Mouse (Mus musculus) liver, adult 2 months (tissue): ENCODE data around the gene Emilin3. TPM values are rescaled to one million over a fixed set of nuclear protein-coding genes. Genes with fewer than 3 reads are reported as not detected.

Experiments
- DNase-seq: peaks from one replicate; pipeline ENCODE4 v3.0.0-alpha.2; 2011; ENCODE audit warnings: low read depth, low spot score; ENCODE audit errors: extremely low read depth
- H3K27ac ChIP-seq: fragments of 200-500 bp; replicated peaks from 2 replicates; pipeline ENCODE4 v1.5.1; 2012; ENCODE audit warnings: low read depth, mild to moderate bottlenecking, control low read depth, inconsistent platforms, low read length; ENCODE audit not compliant: insufficient read depth
- H3K27me3 ChIP-seq: fragments of 200-500 bp; 2 replicates; pipeline ENCODE4 v1.6.1; 2012; ENCODE audit warnings: mild to moderate bottlenecking, moderate library complexity, low read length, inconsistent platforms; ENCODE audit not compliant: control insufficient read depth, insufficient read depth
- H3K36me3 ChIP-seq: fragments of 200-500 bp; 2 replicates; pipeline ENCODE4 v1.6.1; 2012; ENCODE audit warnings: low read length, inconsistent platforms; ENCODE audit not compliant: control insufficient read depth, insufficient read depth
- H3K4me1 ChIP-seq: fragments of 200-500 bp; 2 replicates; pipeline ENCODE4 v1.6.1; 2011; ENCODE audit warnings: low read length; ENCODE audit not compliant: control insufficient read depth, insufficient read depth
- H3K4me3 ChIP-seq: fragments of 200-500 bp; 2 replicates; pipeline ENCODE4 v1.5.1; 2011; ENCODE audit warnings: low read depth, mild to moderate bottlenecking, control low read depth, low read length, moderate library complexity; ENCODE audit not compliant: insufficient read depth
- H3K79me2 ChIP-seq: fragments of 200-500 bp; 2 replicates; pipeline ENCODE4 v1.6.1; 2012; ENCODE audit warnings: inconsistent platforms, mild to moderate bottlenecking, low read length, moderate library complexity; ENCODE audit not compliant: control insufficient read depth, insufficient read depth
- H3K9ac ChIP-seq: fragments of 200-500 bp; 2 replicates; pipeline ENCODE4 v1.6.1; 2012; ENCODE audit warnings: low read depth, mild to moderate bottlenecking, control low read depth, inconsistent platforms, low read length
- CTCF ChIP-seq: fragments of 200-500 bp; IDR thresholded peaks from 2 replicates; pipeline ENCODE4 v1.5.1; 2011; ENCODE audit warnings: low read depth, low read length, control low read depth
- POLR2A ChIP-seq: fragments of 200-500 bp; IDR thresholded peaks from 2 replicates; pipeline ENCODE4 v1.6.1; 2011; ENCODE audit warnings: low read length, control low read depth; ENCODE audit not compliant: insufficient read depth; ENCODE audit errors: extremely low read depth
- whole genome bisulfite sequencing: fragments of 180-500 bp; shearing (Covaris S2); methylation state at CpG from one replicate; pipeline ENCODE4 v1.1.7; 2018; 5-methylcytosine and 5-hydroxymethylcytosine counted together
- polyA plus RNA-seq: library from polyadenylated mRNA; depleted of rRNA; stranded (reverse); fragments of >200 nt; gene quantifications from 2 replicates; pipeline ENCODE4 v1.2.3, GENCODE M21; 2012
- total RNA-seq: library from RNA; depleted of rRNA; stranded (reverse); fragments of >200 nt; gene quantifications from 2 replicates; pipeline ENCODE4 v1.2.3, GENCODE M21; 2014

The Emilin3 gene
- total and polyA plus RNA-seq, 2 experiments = not detected

DNA sequence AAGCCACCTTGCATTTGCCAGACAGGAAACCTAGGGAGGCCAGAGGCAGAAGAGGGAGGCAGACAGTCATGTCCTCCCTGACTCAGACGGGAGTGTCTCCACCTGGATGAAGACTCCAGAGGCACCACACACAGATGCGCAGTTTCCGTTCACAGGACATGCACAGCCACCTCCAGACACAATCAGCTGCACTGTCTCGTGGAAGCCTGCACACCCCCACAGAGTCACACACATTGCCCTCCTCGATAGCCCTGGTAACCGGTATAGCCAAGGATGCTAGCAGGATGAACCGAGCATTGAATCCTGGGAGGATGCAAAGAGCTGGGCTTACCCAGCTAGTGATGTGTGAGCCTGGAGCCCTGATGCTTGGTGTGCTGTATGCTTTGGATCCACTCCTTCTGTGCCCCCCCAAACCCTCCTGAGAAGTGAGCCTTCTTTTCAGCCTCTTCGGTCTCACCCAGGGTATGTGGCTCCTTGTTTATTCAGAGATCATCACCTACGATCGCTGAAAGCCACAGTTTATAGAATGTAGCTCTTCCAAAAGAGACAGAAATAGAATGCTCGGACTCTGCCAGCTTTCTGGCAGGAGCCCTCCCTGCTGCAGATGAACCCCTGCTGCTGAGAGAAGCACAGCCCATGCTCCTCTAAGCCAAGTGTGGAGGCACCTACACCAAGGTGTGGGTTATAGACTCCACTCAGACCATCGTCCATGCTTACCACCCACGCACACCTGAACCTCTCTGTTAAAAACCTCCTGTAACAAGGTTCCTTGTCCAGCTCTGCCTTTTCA, 3.9 kb upstream of the Emilin3 start:
- TF ChIP-seq POLR2A (no peak), CTCF (no peak)
- Histone ChIP-seq H3K4me1 (no peaks in the 10 kb centered on the region), H3K27ac (no peak overlapping the region), H3K4me3 (no peak overlapping the region), H3K79me2 (no peaks in the 10 kb centered on the region), H3K9ac (no peak overlapping the region), H3K36me3 (no peaks in the 10 kb centered on the region), H3K27me3 (peaks cover 8% of the 10 kb centered on the region)
- DNase-seq = no peak
- WGBS = 72% methylated on average over 13 of the region's 13 CpGs

DNA sequence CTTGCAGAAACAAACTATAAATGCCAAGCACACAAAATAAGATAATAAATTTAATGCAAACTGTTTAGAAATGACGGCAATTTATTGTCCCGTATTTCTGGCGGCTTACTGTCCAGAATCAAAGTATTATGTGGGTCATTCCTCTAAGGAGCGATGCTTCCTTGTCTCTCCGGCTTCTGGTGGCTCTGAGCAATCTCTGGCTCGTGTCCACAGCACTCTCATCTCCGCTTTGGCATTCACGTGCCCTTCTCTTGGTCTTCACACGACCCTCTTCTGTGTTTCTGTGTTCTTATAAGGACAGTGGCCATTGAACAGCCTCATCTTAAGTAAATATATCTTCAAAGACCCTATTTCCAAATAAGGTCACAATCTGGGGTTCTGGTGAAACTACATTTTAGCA, 2.5 kb upstream of the Emilin3 start:
- Histone ChIP-seq H3K4me1 (no peaks in the 10 kb centered on the region), H3K79me2 (no peaks in the 10 kb centered on the region), H3K4me3 (no peak overlapping the region), H3K27ac (no peak overlapping the region), H3K9ac (no peak overlapping the region), H3K36me3 (no peaks in the 10 kb centered on the region), H3K27me3 (peaks cover 8% of the 10 kb centered on the region)
- DNase-seq = no peak
- TF ChIP-seq POLR2A = no peak
- TF ChIP-seq CTCF = no peak
- 72% methylated on average over 9 of the region's 9 CpGs for WGBS

DNA sequence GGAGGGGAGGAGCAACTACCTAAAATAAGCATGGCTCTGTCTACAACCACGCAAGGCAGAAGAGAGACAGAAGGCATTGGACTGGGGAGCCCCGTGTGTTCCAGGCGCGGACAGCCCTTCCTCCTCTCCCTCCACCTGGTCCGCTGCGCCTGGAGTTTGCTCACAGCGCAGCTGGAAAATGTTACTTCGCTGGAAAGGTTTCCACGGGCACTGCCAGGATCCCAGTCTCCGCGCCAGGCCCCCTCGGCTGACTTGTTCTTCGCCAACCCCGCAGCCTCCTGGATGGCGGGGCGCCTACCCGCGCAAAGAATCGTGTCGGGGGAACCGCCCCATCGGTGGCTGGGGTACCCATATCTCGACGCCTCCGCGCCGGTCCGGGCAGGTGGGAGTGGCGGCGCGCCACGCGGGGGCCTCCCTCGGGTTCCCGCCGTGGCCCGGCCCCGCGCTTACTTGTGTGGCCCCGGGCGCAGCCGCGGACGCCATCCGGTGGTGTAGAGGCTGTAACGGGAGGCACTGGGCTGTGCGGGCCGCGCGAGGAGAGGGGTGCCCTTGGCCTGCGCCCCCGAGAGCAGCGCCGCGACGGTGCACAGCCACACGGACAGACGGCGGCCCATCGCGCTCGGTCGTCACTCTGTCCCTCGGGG, 448 bp downstream of the Emilin3 start:
- TF ChIP-seq CTCF (no peak), POLR2A (no peak)
- Histone ChIP-seq H3K79me2 (no peaks in the 10 kb centered on the region), H3K4me3 (no peak overlapping the region), H3K4me1 (no peaks in the 10 kb centered on the region), H3K36me3 (no peaks in the 10 kb centered on the region), H3K27me3 (peaks cover 8% of the 10 kb centered on the region), H3K27ac (no peak overlapping the region), H3K9ac (no peak overlapping the region)
- no peak for DNase-seq
- WGBS = 5% methylated on average over 63 of the region's 64 CpGs

DNA sequence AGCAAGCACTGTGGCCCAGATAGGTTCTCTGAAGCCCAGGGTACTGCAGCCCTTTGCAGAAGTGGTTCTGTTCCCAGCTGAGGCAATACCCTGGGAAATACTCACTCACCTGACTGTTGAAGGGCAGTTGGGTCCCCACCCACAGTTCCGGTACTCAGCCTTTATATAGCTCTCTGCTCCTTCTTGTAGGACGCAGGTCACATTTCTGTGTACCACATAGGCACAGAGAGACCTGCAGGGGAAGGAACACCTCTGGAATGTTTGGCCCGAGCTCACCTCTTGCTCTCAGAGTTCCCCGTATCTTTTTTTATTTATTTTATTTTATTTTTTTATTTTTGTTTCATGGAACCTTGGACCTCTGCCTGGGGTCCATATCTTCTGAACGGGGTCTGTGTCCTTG, 1.5 kb downstream of the Emilin3 start:
- DNase-seq = no peak
- Histone ChIP-seq H3K36me3 (no peaks in the 10 kb centered on the region), H3K79me2 (no peaks in the 10 kb centered on the region), H3K9ac (no peak overlapping the region), H3K27me3 (peaks cover 8% of the 10 kb centered on the region), H3K4me3 (no peak overlapping the region), H3K4me1 (no peaks in the 10 kb centered on the region), H3K27ac (no peak overlapping the region)
- WGBS = 85% methylated on average over 5 of the region's 5 CpGs
- TF ChIP-seq POLR2A (no peak), CTCF (no peak)

DNA sequence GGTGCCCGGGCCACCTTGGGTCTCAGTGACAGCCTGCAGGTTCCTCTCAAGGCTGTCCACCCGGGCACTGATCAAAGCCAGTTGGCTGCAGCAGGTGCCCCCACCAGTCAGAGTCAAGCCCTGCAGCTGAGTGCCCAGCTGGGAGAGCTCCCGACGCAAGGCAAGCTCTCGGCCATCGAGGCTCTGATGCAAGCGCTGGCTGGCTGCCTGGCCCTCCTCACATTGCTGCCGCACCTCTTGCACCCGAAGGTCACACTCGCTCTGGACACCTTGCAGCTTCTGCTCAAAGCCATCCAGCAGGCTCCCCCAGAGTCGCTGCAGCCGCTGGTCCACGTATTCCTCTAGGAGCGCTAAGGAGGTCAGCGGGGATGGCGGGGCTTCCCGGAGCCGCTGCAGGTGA, 3.5 kb downstream of the Emilin3 start:
- no peak overlapping the region for H3K9ac ChIP-seq
- no peak overlapping the region for H3K4me3 ChIP-seq
- no peaks in the 10 kb centered on the region for H3K4me1 ChIP-seq
- no peaks in the 10 kb centered on the region for H3K79me2 ChIP-seq
- peak; percentile 9 for DNase-seq
- TF ChIP-seq POLR2A = no peak
- TF ChIP-seq CTCF = no peak
- 30% methylated on average over 18 of the region's 18 CpGs for WGBS
- no peaks in the 10 kb centered on the region for H3K36me3 ChIP-seq
- no peak overlapping the region for H3K27ac ChIP-seq
- H3K27me3 ChIP-seq = peaks cover 8% of the 10 kb centered on the region

DNA sequence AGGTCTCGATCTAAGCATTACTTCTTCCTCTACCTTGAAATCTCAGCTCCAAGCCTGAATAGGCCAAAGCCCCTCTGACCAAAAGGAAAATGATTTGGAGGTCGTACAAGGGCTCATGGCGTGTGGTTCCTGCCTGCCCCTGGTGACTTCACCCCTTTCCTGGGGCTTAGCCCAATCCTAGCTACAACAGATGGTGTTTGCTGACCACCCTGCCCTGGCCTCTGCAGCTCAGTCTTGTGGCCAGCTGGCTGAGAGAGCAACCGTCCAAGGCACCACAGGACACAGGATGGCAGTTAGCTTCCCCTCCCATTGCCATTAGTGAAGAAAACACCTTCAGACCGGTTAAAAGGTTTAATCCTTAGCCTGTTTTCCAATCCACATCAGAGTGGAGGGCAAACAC, 6.0 kb downstream of the Emilin3 start:
- no peaks in the 10 kb centered on the region for H3K27me3 ChIP-seq
- no peaks in the 10 kb centered on the region for H3K79me2 ChIP-seq
- H3K4me3 ChIP-seq = no peak overlapping the region
- no peak overlapping the region for H3K27ac ChIP-seq
- no peak overlapping the region for H3K9ac ChIP-seq
- no peaks in the 10 kb centered on the region for H3K4me1 ChIP-seq
- DNase-seq = no peak
- 93% methylated on average over 5 of the region's 5 CpGs for WGBS
- TF ChIP-seq POLR2A = no peak
- TF ChIP-seq CTCF = no peak
- H3K36me3 ChIP-seq = no peaks in the 10 kb centered on the region
